Comparison of ENCODE assay signal across 24 mouse cellular contexts in the genomic region with DNA sequence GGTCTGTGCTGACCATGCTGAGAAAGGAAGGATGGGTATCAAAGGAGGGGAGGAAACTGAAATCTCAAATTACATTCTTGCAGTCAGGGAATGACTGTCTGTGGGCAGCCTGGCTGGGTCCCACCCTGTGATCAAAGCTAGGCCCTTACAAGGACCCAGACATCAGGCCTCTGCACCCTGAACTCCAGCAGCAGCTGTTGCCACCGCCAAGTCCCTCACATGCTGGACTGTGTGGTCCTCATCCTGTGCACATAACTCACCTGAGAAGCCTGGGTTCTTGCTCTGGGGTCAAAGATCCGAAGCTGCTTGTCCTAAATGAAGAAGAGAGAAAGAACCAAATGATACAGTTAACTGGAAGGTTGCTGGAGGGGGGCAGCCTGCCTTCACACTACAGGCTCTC.
"Had no signal": no experiment of that assay in that cellular context is flagged by ENCODE, and none has a peak within 500 bp of the region (broad histone marks: within the 10 kb centered on the region; RNA-seq: fewer than 3 reads in every experiment).

No protein-coding gene starts in this region.

- H3K4me3 ChIP-seq: left cerebral cortex, adult 2 months; limb, embryonic 15.5 days; lung, embryonic 15.5 days; megakaryocyte, embryonic 14.5 days; midbrain, embryonic 10.5 days; midbrain, embryonic 15.5 days; neural tube, embryonic 13.5 days had no signal

- H3K9ac ChIP-seq: limb, embryonic 15.5 days; liver, embryonic 14.5 days; liver, postnatal 0 days; lung, embryonic 15.5 days; midbrain, embryonic 15.5 days; neural tube, embryonic 13.5 days had no signal

- ATAC-seq: inflammation-experienced regulatory T-cells, adult 6 months; intestine, embryonic 16.5 days; liver, postnatal 0 days; midbrain, embryonic 15.5 days had no signal

- H3K27me3 ChIP-seq: limb, embryonic 15.5 days; lung, embryonic 15.5 days; megakaryocyte, embryonic 14.5 days; midbrain, embryonic 15.5 days; neural tube, embryonic 13.5 days had no signal

- H3K27ac ChIP-seq: left cerebral cortex, adult 2 months; limb, embryonic 15.5 days; liver, embryonic 14.5 days; lung, embryonic 15.5 days; midbrain, embryonic 10.5 days; midbrain, embryonic 15.5 days; neural tube, embryonic 13.5 days had no signal

- DNase-seq: kidney, adult 18-20 months; kidney, adult 9 months; kidney, postnatal 25 days; layer of hippocampus, postnatal 36 days; liver, postnatal 0 days; lung, postnatal 10 days; lung, postnatal 36 days; retina, postnatal 1 day; right cerebral cortex, postnatal 25 days; spleen, adult 18-20 months; thymus, adult 18-20 months; thymus, postnatal 14 days; thymus, postnatal 4 days had no signal

- H3K4me2 ChIP-seq: limb, embryonic 15.5 days; liver, embryonic 11.5 days; lung, embryonic 15.5 days; midbrain, embryonic 15.5 days; neural tube, embryonic 13.5 days had no signal

- H3K9me3 ChIP-seq: limb, embryonic 15.5 days; lung, embryonic 15.5 days; megakaryocyte, embryonic 14.5 days; midbrain, embryonic 10.5 days; midbrain, embryonic 15.5 days; neural tube, embryonic 13.5 days had no signal
